Mouse (Mus musculus): ENCODE data around the gene Tns3.
A peak's percentile ranks its signal among the peaks of the same experiment; 100 is the strongest.

Tns3 gene

GRCm38 (mm10) chr11:8651448-8652035, 12.8 kb downstream of the Tns3 start:
- DNase-seq (ENCODE audit: low spot score in 2 of 2) = no peak

- DNase-seq (ENCODE audit: low spot score in 2 of 2) = no peak
Measured at GRCm38 (mm10) chr11:8645609-8646008, 18.7 kb downstream of the Tns3 start.

- DNase-seq (ENCODE audit: low spot score in 2 of 2) = no peak
Measured at GRCm38 (mm10) chr11:8644272-8644671, 20.1 kb downstream of the Tns3 start.

- DNase-seq (ENCODE audit: low spot score in 2 of 2) = no peak
Measured at GRCm38 (mm10) chr11:8641634-8642277, 22.6 kb downstream of the Tns3 start.

GRCm38 (mm10) chr11:8639726-8640125, 24.6 kb downstream of the Tns3 start:
- no peak for DNase-seq (ENCODE audit: low spot score in 2 of 2)

DNA sequence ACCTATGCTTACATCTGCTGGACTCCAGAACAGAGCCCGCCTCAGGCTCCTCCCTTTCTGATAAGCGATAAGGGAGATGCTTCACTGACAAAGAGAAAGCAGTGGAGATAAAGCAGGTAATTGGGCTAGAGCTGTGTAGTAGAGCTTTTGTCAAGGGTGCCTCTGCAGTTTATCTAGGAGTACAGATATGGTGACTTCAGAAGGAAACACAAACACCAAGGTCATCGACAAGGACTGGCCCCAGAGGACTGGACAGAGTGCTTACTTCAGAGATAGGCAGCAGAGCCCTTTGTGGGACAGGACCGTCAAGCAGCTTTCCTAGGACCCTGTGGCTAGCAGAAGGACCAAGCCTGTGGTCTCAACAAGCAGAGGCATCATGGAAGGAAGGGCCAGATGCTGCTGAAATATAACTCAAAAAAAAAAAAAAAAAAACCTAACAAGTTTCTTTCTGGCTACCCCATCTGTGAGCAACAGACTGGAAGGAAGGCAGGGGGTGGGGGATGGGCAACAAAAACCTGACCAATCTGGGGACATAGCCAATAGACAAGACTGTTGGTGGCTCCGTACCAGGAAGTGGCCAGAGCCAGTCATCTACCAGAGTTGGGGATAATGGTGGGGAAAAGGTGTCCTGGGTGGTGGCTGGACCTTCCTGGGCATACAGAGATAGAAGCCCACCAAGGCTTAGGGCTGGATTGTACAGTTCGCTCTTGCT, 25.2 kb downstream of the Tns3 start:
- DNase-seq (ENCODE audit: low spot score in 2 of 2) = no peak

- no peak for DNase-seq (ENCODE audit: low spot score in 2 of 2)
Measured at GRCm38 (mm10) chr11:8637469-8638447, 26.6 kb downstream of the Tns3 start.

DNA sequence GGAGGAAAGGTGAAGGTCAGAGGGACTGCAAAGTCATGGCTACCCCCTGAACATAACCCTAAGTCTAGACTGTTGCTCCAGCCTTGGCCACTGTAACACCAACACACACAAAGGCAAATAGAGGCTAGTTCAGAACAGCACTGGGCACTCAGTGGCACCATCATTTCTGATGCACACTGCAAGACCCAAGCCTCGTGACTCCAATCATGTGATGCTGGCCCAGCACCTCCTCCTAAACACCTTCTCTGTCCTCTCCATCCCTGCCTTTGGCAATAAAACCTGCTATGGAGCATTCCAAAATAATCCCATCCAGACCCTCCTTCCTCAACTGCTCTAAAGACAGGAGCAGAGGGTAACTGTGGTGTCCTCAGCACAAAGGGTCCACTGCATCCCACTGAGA, 27.7 kb downstream of the Tns3 start:
- DNase-seq (ENCODE audit: low spot score in 2 of 2) = no peak

- no peak for DNase-seq (ENCODE audit: low spot score in 2 of 2)
Measured at GRCm38 (mm10) chr11:8635778-8636177, 28.6 kb downstream of the Tns3 start.

GRCm38 (mm10) chr11:8634728-8635410, 29.5 kb downstream of the Tns3 start:
- DNase-seq (ENCODE audit: low spot score in 2 of 2) = no peak

- no peak for DNase-seq (ENCODE audit: low spot score in 2 of 2)
Measured at GRCm38 (mm10) chr11:8632163-8632562, 32.2 kb downstream of the Tns3 start.

DNA sequence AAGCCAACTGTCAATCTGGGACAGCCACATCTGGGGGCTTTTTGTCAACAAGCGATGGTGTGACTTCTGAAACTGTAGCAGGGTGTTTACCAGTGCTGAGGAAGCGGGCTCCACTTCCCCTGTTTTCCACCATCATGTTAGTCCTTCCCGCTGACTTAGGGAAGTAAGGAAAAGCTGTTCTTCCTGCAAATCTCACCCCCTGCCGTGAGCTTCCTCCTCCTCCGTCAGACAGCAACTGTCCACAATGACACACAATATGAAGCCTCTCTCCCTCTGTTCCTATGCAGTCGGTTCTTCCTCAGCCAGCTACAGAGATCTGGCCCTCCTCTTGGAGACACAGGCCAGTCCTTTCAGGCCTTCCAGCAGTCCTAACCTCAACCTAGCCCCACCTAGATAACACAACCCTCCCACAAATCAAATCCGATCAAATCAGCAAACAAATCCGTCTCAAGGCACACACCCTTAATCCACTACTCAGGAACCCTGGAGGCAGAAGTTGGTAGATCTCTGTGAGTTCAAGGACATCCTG, 34.4 kb downstream of the Tns3 start:
- DNase-seq (ENCODE audit: low spot score in 2 of 2) = peak in 1 of 2 experiments; percentile 32

GRCm38 (mm10) chr11:8629326-8629725, 35.0 kb downstream of the Tns3 start:
- no peak for DNase-seq (ENCODE audit: low spot score in 2 of 2)

DNA sequence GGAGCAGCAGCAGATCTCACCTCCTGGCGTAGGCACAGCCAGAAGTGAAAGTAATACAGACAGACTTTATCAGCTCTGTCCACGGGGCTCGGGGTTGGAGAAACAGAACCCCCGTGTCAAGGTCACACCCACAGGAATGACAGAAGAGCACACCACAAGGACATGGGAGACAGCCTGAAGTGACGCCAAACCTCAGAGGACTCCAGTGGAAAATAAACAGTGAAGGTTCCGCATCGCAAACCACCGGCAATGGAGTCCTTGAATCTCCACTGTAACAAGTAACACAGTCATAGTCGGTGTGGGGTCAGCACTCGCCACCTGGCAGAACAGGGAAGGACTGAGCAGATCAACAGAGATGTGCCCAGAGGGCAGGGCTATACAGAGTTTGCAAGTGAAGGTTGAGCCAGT, 35.5 kb downstream of the Tns3 start:
- no peak for DNase-seq (ENCODE audit: low spot score in 2 of 2)

GRCm38 (mm10) chr11:8627156-8627555, 37.2 kb downstream of the Tns3 start:
- no peak for DNase-seq (ENCODE audit: low spot score in 2 of 2)

- no peak for DNase-seq (ENCODE audit: low spot score in 2 of 2)
Measured at GRCm38 (mm10) chr11:8626715-8627114, 37.6 kb downstream of the Tns3 start.

GRCm38 (mm10) chr11:8625915-8626604, 38.3 kb downstream of the Tns3 start:
- DNase-seq (ENCODE audit: low spot score in 2 of 2) = no peak

GRCm38 (mm10) chr11:8625451-8625850, 38.9 kb downstream of the Tns3 start:
- no peak for DNase-seq (ENCODE audit: low spot score in 2 of 2)

DNA sequence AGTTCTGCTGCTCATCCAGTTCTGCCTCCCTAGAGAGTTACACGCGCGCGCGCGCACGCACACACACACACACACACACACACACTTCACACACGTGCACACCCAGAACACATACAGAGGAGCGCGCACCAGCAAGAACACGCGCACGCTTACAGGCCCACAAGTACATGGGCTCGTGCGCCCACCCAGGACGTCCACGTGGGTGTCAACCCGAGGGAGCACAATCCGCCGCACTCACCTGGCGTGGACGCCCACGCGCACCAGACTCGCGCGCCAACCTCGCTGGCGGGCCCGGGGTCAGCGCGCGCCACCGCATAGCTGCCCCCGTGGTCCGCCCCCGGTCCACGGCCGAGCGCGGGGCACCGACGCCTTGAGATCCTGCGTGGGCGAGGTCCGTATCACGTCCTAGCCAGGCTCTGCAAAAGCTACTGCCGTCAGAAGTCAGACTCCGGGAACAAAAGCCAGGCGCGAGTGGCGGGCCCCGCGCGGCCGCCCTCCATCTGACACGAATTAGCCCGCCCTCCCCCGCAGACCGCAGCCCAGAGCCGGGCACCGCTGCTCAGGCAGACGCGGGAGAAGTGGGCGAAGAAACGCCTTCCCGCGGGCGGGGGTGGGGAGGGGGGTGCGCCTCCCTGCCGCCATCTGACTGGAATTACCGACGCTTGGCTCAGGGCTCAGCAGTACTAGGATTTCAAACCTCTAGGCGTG, 40.0 kb downstream of the Tns3 start:
- DNase-seq (ENCODE audit: low spot score in 2 of 2) = peak; percentile 33 to 49

DNA sequence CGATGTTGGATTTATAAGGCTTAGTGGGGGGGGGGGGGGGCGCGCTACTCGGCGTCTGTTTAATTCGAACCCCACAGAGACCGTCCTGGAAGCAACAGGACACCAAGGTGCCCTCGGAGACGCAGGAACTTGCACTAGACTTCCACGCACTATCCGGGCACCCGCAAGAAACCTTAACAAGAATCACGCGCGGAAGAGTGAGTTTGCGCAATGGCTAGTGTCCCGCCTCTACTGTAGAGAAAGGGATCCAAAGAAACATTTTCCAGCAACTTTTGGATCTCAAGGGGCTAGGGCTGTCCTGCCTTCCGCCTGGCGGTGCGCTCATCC, 40.5 kb downstream of the Tns3 start:
- no peak for DNase-seq (ENCODE audit: low spot score in 2 of 2)

Measured in heart, adult 9 months (tissue).